Mouse (Mus musculus) heart, postnatal 25 days (tissue): ENCODE measurements around the gene Ppox. TPM values are rescaled to one million over a fixed set of nuclear protein-coding genes. Genes with fewer than 3 reads are reported as not detected.

ENCODE experiments used
- DNase-seq: peaks from one replicate; pipeline ENCODE4 v3.0.0; 2022; ENCODE audit warnings: low spot score
- intact Hi-C: fragments of 180-260 bp; cut with DNase I; formaldehyde crosslinking; loops from one replicate; pipeline ENCODE4 v1.15.1; 2025
- total RNA-seq, 2 experiments: library from RNA; stranded (reverse); gene quantifications; 2 replicates each; pipeline ENCODE4 v1.2.3; 2021

Ppox gene
- total RNA-seq, 2 experiments from 2014 or later, result 13.4 to 13.7 TPM

DNA sequence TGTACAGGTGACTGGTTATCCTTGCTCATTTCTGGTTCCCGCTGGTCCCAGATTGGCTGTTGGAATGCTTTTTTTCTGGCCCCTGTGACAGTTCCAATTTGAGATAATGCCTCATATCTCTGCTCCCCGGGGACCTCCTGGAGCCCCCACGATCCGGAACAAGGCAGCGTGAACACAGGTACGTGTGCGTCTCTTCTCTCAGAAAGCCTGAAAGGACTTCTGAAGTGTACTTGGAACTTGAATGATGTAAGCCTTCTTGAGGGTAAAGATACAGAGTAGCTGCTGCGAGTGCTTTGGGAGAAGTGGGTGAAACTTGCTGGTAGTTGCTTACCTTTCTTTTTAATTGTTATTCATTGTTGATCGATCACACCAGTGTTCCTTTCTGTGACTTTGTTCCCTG is 9.8 kb downstream of the Ppox start:
- DNase-seq, result no peak
- intact Hi-C loops, result no loop called here

DNA sequence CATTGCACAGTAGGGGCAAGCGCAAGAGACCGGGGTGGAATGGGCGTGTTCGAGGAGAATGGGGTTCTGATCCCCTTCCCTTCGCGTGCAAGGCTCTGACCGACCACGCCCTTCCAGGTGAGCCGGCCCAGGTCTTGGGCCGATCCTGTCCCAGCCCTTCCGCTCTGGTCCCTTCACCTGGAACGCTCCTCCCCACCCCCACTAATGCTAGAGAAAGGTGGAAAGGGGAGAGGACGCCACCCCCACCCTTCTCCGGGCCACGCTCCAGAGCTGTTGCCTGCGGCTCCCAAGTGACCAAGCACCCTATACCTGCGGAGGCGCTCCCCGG is 10.4 kb downstream of the Ppox start:
- intact Hi-C loops, result no loop called here

DNA sequence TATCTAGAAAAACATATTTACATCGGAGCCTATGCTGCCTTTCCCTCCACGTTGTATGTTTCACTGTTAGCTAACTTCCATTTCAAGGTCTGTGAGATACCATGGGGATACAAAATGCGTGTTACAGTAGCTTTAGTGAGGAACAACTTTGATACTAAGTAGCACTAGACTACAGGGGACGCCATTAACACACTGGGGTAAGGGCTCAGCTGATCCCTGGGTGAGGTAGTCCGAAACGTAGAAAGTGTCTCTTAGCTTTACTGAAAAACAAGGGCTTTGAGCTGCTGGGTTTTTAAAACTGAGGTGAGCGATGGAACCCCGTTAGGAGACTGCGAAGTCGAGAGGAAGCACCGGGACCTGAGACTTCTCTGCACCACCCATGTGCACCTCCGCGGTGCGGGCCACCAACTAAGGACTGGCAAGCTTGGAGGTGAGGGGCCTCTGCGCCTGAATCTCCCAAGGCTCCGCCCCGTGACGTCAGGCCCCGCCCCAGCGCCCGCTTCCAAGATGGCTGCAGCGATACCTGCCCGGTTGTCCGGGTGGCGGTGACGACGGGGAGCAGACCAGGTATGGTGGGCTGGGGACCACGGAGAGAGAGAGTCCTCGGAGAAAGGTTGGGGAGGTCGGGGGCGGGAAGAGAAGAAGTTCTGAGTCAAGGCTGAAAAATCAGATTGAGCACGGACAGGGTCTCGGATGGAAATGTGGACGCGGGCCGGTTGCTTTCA is 11.0 kb downstream of the Ppox start, which contains the start of gene B4galt3:
B4galt3 (plus strand) TSS at position 481 of the 725 bp plus-strand sequence.
- DNase-seq, result peak; percentile 89
- intact Hi-C loops, result no loop called here

More for the DNA sequence above, 10.4 kb downstream of the Ppox start:
- DNase-seq, result no peak

DNA sequence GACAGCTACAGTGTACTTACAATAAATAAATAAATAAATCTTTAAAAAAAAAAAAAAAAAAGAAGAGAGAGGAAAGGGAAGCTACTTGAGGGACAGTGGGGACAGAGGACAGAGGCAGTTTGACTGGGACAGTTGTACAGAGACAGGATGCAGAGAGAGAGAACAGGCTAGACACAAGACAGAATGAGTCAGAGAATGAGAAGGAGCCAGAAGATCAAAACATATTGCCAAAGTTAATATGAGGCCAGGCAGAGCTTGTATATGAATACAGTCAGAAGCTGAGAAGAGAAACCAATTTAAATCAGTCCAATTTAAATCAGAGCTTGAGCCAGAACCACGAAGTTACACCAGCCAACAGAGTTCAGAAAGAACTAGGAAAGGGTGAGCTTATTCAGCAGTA is 12.6 kb downstream of the Ppox start:
- no peak for DNase-seq
- intact Hi-C loops, result no loop called here

DNA sequence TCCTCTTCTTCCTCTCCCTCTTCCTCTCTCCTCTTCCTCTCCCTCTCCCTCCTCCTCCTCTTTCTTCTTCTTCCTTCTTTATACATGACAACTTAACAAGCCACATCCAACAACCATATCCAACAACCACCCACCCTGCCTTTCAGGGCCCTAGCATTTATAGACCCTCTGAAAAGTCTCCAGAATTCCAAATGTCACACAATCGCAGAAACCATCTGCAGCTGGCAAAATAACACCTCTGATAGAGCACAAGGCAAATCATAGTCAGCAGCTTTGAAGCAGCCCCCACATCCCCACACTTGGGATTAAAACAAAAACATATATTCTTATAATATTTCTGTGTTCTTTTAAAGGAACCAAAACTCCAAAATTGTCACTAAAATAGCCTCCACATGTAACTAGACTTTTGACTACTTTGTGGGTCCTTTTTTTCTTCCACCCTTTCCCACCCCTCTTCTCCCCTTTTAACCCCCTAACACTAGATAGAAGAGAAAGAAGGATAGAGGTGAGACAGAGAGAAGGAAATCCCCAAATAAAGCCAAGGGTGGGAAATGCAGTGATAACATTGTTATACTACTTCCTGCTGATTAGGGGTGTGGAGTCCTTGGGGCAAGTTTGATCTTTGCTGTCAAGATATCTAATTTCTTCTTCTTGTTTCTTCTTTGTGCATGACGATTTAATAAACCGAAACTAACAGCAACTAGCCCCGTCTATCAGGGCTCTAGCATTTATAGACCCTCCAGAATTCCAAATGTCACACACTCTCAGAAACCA is 14.8 kb downstream of the Ppox start:
- DNase-seq, result no peak
- intact Hi-C loops, result no loop called here

DNA sequence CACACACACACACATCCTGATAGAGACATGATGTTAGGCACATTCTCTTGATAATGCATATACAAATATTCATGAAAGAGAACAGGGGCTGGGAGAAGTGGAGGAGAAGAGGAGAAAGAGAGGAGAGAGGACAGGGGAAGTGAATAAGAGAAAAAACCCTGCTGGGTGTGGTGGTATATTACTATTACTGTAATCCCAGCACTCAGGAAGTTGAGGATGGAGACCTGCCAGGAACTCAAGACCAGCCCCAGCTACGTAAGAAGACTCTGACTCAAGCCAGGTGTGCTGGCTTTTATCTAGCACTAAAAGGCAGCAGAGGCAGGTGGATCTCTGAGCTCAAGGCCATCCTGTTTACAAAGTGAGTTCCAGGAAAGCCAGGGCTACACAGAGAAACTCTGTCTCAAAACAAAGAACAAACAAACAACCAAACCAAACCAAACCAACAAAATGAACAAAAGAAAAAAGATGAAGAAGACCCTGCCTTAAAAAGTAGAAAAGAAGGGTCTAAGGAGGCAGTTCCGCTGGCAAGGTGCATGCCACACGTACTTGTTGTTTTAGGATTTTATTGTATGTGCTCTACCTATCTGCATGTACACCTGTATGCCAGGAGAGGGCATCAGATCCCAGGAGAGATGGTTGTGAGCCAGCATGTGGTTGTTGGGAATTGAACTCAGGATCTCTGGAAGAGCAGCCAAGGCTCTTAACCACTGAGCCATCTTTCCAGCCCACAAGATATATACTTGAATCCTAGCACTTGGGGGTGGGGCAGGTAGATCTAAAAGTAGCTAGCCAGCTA is 17.1 kb downstream of the Ppox start:
- no peak for DNase-seq
- intact Hi-C loops, result no loop called here

DNA sequence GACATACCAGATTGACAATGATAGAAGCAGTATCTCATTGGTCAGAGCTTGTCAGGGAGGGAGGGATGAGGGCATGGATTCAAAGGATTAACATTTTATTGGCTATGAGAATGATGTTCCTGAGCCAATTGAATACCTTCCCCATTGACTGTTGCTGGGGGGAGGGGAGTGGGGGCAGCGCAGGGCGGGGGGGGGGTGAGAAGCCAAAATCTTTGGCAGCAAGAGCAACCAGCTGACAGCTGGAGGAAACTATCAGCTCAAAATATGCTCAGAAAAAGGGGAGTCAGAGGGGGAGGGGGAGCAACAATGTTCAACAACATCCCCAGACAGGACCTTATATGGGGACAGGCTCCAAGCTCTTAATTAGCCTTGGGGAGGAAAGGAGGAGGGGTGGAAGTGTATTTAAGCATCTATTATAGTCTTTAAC is 17.8 kb downstream of the Ppox start:
- intact Hi-C loops, result no loop called here
- DNase-seq, result no peak

DNA sequence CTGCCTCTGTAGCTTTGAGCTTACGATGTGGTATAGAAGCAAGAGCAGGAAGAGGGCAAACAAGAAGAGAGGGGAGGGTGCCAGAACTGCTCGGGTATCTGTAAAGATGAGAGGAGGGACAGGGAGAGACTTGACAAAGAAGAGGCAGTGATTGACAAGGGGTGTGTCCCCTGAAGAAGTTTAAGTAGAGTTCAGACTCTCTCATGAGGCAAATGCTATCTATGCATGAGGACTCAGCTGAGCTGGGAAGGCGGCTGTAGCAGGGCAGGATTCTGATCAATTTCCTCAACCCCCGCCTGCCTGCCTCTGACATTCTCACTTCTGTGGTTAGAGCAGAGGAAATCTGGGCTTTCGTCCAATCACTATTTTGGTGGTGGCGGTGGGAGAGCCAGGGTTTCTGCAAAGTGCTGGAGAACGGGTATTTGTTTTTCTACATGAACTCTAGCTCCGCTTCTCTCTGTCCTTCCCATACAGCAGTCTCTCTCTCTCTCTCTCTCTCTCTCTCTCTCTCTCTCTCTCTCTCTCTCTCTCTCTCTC is 18.3 kb downstream of the Ppox start:
- intact Hi-C loops, result no loop called here
- DNase-seq, result peak; percentile 55

DNA sequence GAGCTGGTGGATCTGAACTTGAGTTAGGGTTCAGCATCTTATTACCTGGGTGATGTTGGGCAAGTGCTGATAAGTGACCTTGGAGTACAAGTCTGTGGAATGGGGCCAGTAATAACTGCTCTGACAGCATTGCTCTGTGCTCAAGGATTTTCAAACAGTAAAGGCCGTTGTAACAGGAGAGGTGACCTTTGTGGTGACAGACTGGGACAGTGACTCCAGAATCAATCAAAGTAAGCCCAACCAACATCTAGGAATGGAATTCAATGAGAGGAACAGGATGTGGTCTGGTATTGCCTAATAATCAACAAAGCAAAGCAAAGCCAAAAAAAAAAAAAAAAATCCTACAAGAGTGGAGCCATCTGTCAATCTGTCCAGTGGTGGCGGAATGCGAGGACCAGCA is 20.7 kb downstream of the Ppox start:
- intact Hi-C loops, result no loop called here
- no peak for DNase-seq

DNA sequence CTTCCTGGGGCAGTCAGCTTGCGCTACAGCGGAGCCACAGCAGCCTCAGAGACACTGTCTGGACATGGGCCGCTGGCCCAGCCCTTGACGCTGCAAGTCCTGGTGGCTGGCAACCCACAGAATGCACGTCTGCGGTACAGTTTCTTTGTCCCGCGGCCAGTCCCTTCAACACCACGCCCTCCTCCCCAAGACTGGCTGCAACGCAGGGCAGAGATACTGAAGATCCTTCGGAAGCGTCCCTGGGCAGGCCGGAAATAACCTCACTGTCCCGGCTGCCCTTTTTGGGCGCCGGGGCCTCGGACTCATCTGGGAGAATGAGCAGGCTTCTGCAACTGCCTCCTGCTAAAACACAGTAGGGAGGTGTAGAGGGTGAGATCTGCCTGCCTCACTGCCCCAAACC is 22.1 kb downstream of the Ppox start:
- DNase-seq, result no peak
- intact Hi-C loops, result no loop called here

DNA sequence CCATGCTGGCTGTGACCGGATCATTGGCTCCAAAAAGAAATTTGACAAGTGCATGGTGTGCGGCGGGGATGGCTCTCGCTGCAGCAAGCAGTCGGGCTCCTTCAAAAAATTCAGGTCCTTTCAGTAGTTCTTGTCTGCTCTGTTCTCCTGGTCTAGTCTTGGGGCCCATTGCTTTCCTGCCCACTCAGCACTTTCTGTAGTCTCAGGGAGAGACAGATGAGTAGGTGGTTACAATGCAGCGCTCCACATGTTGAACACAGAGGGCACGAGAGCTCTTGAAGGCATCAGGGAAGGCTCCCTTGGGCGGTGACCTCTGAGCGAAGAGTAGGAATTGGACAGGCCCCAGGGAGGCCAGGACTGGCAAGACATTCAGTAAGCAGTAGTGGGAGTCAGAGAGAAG is 23.2 kb downstream of the Ppox start:
- intact Hi-C loops, result loop anchor here (2.0 kb wide), 2 partner anchors 31 to 139 kb away; no protein-coding TSS in a partner anchor
- DNase-seq, result no peak

DNA sequence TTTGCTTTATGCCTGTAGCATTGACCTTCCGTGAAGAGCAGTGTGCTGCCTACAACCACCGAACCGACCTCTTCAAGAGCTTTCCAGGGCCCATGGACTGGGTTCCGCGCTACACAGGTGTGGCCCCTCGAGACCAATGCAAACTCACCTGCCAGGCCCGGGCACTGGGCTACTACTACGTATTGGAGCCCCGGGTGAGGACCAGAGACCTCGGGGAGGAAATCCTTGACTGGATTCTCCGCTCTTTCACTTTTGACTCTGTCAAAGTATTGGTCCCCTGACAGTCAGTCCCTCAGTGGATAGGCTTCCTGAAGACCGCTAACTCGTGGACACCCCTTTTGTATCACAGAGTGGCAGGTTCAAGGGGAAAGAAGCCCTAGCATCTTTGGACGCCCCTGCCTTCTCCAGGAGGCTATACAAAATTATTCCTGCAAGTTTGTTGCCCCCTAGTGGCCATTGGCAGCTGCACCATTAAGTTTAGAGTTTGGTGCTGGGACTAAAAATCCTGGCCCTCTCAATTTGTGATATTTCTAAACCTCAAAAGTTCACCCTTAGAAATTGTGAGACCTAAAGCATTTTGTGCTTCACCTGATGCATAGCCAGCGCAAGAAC is 23.9 kb downstream of the Ppox start:
- no peak for DNase-seq
- intact Hi-C loops, result loop anchor here (2.0 kb wide), 2 partner anchors 30 to 138 kb away; no protein-coding TSS in a partner anchor

DNA sequence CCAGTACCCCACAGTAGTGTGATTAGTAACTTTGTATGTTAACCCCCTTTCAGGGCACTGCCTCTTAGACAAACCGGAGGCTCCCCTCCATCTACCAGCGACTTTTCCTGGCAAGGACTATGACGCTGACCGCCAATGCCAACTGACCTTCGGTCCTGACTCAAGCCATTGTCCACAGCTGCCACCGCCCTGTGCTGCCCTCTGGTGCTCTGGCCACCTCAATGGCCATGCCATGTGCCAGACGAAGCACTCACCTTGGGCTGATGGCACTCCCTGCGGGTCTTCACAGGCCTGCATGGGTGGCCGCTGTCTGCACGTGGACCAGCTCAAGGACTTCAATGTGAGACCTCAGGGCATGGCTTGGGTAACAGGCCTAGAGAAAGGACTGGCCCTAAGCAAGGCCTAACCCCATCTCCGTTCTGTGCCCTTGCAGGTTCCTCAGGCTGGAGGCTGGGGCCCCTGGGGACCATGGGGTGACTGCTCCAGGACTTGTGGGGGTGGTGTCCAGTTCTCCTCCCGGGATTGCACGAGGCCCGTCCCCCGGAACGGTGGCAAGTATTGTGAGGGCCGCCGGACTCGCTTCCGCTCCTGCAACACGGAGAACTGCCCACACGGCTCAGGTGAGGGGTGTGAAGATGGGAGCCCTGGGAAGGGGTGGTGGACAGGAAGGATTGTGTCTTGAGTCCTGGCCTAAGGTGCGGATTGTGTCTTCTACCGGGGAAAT is 24.7 kb downstream of the Ppox start:
- intact Hi-C loops, result loop anchor here (2.0 kb wide), 2 partner anchors 29 to 137 kb away; no protein-coding TSS in a partner anchor
- DNase-seq, result no peak

DNA sequence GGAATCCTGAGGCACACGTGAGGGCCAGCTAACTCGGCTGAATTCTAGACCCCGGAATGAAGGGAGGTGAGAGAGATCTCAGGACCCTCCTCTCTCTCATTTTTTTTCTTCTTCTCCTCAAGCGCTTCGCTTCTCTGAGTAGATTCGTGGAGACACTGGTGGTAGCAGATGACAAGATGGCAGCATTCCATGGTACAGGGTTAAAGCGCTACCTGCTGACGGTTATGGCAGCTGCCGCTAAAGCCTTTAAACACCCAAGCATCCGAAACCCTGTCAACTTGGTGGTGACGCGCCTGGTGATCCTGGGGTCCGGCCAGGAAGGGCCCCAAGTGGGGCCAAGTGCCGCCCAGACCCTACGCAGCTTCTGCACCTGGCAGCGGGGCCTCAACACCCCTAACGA is 28.6 kb downstream of the Ppox start:
- intact Hi-C loops, result no loop called here
- no peak for DNase-seq

DNA sequence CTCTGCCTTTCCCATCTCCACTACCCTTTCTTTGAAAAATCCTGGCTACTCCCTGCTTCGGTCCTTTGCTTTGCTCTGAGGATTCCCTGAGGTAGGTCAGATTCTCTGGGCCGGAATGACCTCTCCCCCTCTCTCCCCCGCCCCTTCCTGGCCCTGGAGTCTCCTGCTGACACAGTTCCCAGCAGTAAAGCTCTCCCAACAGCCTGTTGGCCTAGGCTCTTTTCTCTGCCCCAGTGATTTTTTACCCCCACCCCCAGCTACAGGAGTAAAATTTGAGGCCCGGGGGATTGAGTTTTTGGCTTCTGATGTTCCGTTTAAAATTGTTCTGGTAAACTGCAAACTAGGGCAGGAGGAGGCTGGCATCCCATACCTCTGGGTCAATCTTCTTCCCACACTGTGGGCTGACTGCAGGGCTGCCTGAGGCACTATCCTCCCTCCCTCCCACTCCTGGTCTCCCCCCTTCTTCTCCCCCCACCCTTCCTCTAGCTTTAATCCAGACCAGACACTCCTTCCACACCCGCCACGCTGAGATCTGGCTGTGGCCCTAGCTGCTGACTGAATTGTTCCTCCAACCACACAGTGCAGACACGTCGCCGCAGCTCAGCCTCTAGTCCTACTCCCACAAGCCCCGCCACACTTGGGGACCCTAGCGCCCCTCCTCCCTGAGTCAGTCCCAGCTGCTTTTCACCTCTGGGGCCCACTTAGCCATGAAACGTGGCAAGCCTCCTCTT is 29.2 kb downstream of the Ppox start:
- intact Hi-C loops, result no loop called here
- no peak for DNase-seq

DNA sequence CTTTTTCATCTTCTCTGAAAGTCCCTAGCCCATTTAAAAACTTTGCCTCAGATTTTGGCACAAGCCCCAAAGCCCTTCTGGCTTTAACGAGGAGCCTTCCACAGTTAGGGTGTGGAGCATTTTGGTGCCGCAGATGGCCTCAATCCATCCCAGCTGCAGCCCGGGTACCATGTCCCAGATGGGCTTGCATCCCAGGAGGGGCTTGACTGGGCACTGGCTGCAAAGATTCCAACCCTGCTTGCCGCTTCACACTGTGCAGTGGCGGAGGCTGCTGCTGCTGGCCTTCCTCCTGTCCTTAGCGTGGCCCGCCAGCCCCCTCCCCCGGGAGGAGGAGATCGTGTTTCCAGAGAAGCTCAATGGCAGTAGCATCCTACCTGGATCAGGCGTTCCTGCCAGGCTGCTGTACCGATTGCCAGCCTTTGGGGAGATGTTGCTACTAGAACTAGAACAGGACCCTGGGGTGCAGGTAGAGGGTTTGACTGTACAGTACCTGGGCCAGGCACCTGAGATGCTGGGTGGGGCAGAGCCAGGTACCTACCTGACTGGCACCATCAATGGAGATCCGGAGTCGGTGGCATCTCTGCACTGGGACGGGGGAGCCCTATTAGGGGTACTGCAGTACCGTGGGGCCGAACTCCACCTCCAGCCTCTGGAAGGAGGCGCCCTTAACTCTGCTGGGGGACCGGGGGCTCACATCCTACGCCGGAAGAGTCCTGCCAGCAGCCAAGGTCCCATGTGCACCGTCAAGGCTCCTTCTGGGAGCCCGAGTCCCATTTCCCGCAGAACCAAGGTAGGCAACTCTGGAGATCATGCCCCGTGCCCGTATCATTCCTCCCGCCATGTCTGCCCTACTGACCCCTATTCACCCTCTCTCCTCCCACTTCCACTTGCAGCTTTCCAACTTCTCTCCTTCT is 30.0 kb downstream of the Ppox start, which contains the start of gene Ndufs2:
Ndufs2 (minus strand) TSS at position 709 of the 914 bp plus-strand sequence.
- no peak for DNase-seq
- intact Hi-C loops, result no loop called here

DNA sequence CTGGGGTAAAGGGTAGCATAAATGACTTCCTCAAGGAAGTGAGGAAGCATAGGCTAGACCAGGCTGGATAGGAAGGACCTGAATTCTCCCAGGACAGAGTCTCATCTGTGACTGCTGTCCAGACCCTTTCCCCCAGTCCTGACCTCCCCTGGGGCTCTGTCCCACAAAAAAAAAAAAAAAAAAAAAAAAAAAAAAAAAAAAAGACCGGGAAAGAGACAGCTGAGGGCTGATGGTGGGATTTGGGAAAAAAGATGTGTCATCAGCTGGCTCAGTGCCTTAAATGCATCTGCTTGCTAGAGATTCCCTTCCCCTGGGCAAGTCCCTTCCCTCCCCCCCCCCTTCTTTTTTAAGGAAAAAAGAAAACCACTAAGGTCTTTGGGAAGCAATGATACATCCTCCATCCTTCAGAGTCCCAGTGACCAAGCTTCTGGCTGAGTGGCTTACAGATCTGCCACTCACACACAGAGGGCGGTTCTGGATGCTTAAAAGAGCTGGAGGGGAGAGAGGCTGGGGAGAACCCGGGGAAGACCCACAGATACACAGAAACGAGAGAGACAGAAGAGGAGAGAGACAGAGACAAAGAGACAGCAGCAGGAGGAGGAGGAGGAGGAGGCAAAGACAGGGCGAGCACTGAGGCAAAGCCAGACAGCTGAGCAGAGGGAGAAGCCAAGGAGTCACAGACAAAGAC is 30.9 kb downstream of the Ppox start, which contains the start of gene Adamts4:
Adamts4 (plus strand) TSS at position 509 of the 688 bp plus-strand sequence.
- intact Hi-C loops, result no loop called here

More for the DNA sequence above, 30.9 kb downstream of the Ppox start, which contains the start of gene Adamts4:
- peak; percentile 25 for DNase-seq
